Mouse (Mus musculus): Measurements from ENCODE around the gene Nat9. TPM values are rescaled to one million over a fixed set of nuclear protein-coding genes. Genes with fewer than 3 reads are reported as not detected.

The Nat9 gene
- total RNA-seq (2022): 10 to 100 TPM; 25.0 to 34.9 (median 25.9) TPM

- no peak for DNase-seq (ENCODE audit: low spot score)
Measured at GRCm38 (mm10) chr11:115187693-115188092, at the start of gene Nat9. Gene Nat9, minus strand, starts transcription at chr11:115187859.

GRCm38 (mm10) chr11:115236570-115236969 lies 48.9 kb upstream of the Nat9 start:
- DNase-seq (ENCODE audit: low spot score): no peak

GRCm38 (mm10) chr11:115234320-115235044 lies 46.8 kb upstream of the Nat9 start:
- no peak for DNase-seq (ENCODE audit: low spot score)

- DNase-seq (ENCODE audit: low spot score): no peak
Measured at GRCm38 (mm10) chr11:115233526-115234290, 46.0 kb upstream of the Nat9 start.

GRCm38 (mm10) chr11:115232889-115233288 lies 45.2 kb upstream of the Nat9 start:
- no peak for DNase-seq (ENCODE audit: low spot score)

- no peak for DNase-seq (ENCODE audit: low spot score)
Measured at GRCm38 (mm10) chr11:115231924-115232323, 44.3 kb upstream of the Nat9 start.

GRCm38 (mm10) chr11:115231168-115231915 lies 43.7 kb upstream of the Nat9 start:
- no peak for DNase-seq (ENCODE audit: low spot score)

GRCm38 (mm10) chr11:115229021-115229930 lies 41.6 kb upstream of the Nat9 start:
- peak; percentile 29 for DNase-seq (ENCODE audit: low spot score)

- DNase-seq (ENCODE audit: low spot score): no peak
Measured at GRCm38 (mm10) chr11:115228430-115228829, 40.8 kb upstream of the Nat9 start.

GRCm38 (mm10) chr11:115227640-115228039 lies 40.0 kb upstream of the Nat9 start:
- no peak for DNase-seq (ENCODE audit: low spot score)

- DNase-seq (ENCODE audit: low spot score): no peak
Measured at GRCm38 (mm10) chr11:115226811-115227491, 39.3 kb upstream of the Nat9 start.

- DNase-seq (ENCODE audit: low spot score): no peak
Measured at GRCm38 (mm10) chr11:115225301-115225700, 37.6 kb upstream of the Nat9 start.

GRCm38 (mm10) chr11:115224889-115225288 lies 37.2 kb upstream of the Nat9 start:
- DNase-seq (ENCODE audit: low spot score): no peak

GRCm38 (mm10) chr11:115223877-115224276 lies 36.2 kb upstream of the Nat9 start:
- no peak for DNase-seq (ENCODE audit: low spot score)

- no peak for DNase-seq (ENCODE audit: low spot score)
Measured at GRCm38 (mm10) chr11:115223451-115223850, 35.8 kb upstream of the Nat9 start.

GRCm38 (mm10) chr11:115222570-115222969 lies 34.9 kb upstream of the Nat9 start:
- DNase-seq (ENCODE audit: low spot score): no peak

GRCm38 (mm10) chr11:115222077-115222476 lies 34.4 kb upstream of the Nat9 start:
- no peak for DNase-seq (ENCODE audit: low spot score)

GRCm38 (mm10) chr11:115219685-115220084 lies 32.0 kb upstream of the Nat9 start:
- DNase-seq (ENCODE audit: low spot score): no peak

GRCm38 (mm10) chr11:115219263-115219662 lies 31.6 kb upstream of the Nat9 start:
- DNase-seq (ENCODE audit: low spot score): peak; percentile 59
